Mouse (Mus musculus): ENCODE measurements around the gene Dph2.

DNA sequence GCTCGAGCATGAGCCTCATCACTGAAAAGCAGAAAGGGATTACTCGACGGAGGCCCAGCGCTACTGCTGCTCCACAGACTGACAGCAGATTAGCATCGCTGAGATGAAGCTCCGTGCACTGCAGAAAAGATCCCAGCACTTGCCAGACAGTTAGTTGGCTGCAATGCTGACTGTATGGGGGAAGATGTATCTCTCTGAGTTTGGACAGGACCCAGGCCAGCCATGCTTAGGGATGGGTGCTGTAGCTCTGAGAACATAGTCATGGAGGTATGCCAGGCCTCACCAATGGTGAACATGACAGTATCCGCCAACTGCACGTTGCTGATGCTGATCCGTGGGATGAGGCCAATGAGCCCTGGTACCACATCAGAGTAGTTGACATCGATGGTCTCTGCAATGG, 12.3 kb upstream of the Dph2 start:
- no peak for TF ChIP-seq CTCF (IDR thresholded peaks at IDR 0.05; ENCODE audit: insufficient read depth, low read depth, low read length)
- no peak for TF ChIP-seq POLR2A (IDR thresholded peaks at IDR 0.05; ENCODE audit: insufficient read depth, low read depth, low read length)
